Mouse (Mus musculus) hindbrain, postnatal 0 days (tissue): ENCODE data around the gene Slc37a1. TPM values are rescaled to one million over a fixed set of nuclear protein-coding genes. Genes with fewer than 3 reads are reported as not detected.

ENCODE experiments used
- ATAC-seq: fragments of 200-750 bp; cut with Nextera tagmentation; 2 replicates; pipeline ENCODE4 v1.8.0; 2017; ENCODE audit warnings: mild to moderate bottlenecking, moderate TSS enrichment, moderate library complexity
- DNase-seq: peaks from one replicate; pipeline ENCODE4 v3.0.0-alpha.2; 2015; ENCODE audit warnings: low spot score
- H3K27ac ChIP-seq: fragments of 300-500 bp; sonication (generic); 2 replicates; pipeline ENCODE4 v1.5.1; 2014; ENCODE audit warnings: mild to moderate bottlenecking
- H3K27me3 ChIP-seq: fragments of 300-500 bp; sonication (generic); 2 replicates; pipeline ENCODE4 v1.6.1; 2014; ENCODE audit warnings: low read length, mixed read lengths; ENCODE audit not compliant: insufficient read depth
- H3K36me3 ChIP-seq: fragments of 300-500 bp; sonication (generic); 2 replicates; pipeline ENCODE4 v1.6.1; 2014; ENCODE audit warnings: low read length, mixed read lengths; ENCODE audit not compliant: insufficient read depth
- H3K4me1 ChIP-seq: fragments of 300-500 bp; sonication (generic); 2 replicates; pipeline ENCODE4 v1.6.1; 2014; ENCODE audit warnings: antibody characterized with exemption, low read length, mixed read lengths; ENCODE audit not compliant: insufficient read depth
- H3K4me2 ChIP-seq: fragments of 300-500 bp; sonication (generic); 2 replicates; pipeline ENCODE4 v1.6.1; 2014; ENCODE audit warnings: low read depth, mild to moderate bottlenecking, low read length, moderate library complexity, mixed read lengths
- H3K4me3 ChIP-seq: fragments of 300-500 bp; sonication (generic); 2 replicates; pipeline ENCODE4 v1.5.1; 2014; ENCODE audit warnings: low read length
- H3K9ac ChIP-seq: fragments of 300-500 bp; sonication (generic); replicated peaks from 2 replicates; pipeline ENCODE4 v1.6.1; 2014; ENCODE audit warnings: mild to moderate bottlenecking, low read length, moderate library complexity, mixed read lengths
- H3K9me3 ChIP-seq: fragments of 300-500 bp; sonication (generic); 2 replicates; pipeline ENCODE4 v1.6.1; 2016; ENCODE audit warnings: low read length, mixed read lengths
- CTCF ChIP-seq: IDR thresholded peaks from 2 replicates; pipeline ENCODE4 v1.5.1; 2016; ENCODE audit warnings: antibody characterized with exemption, control low read depth, low read depth
- WGBS: fragments of 180-500 bp; shearing (Covaris S2); extraction: QIAGEN DNeasy Blood & Tissue Kit; methylation state at CpG from one replicate; pipeline ENCODE4 v1.1.7; 2014; 5-methylcytosine and 5-hydroxymethylcytosine counted together
- polyA plus RNA-seq: library from polyadenylated mRNA; unstranded; fragments of >200 nt; fragmentation: Nextera tagmentation; extraction: Ambion mirVana; gene quantifications from 2 replicates; pipeline ENCODE4 v1.2.1, GENCODE M21; 2015
- total RNA-seq: library from RNA; depleted of rRNA; stranded (reverse); fragments of >200 nt; gene quantifications from 2 replicates; pipeline ENCODE4 v1.2.3, GENCODE M21; 2014

Slc37a1 gene
- total and polyA plus RNA-seq, 2 experiments from 2014 or later, result 5.7 to 10.7 TPM

GRCm38 (mm10) chr17:31315046-31315792, 28.6 kb downstream of the Slc37a1 start:
- 16% methylated on average over 13 of the region's 13 CpGs for WGBS

GRCm38 (mm10) chr17:31315993-31316392, 29.4 kb downstream of the Slc37a1 start:
- Histone ChIP-seq H3K27me3 (no peaks in the 10 kb centered on the region), H3K36me3 (no peaks in the 10 kb centered on the region), H3K9me3 (no peaks in the 10 kb centered on the region), H3K4me1 (peaks cover 8% of the 10 kb centered on the region; the same call in 1 of the 2 replicates), H3K4me2 (no peak overlapping the region), H3K27ac (no peak overlapping the region), H3K4me3 (no peak overlapping the region), H3K9ac (no peak overlapping the region)
- 70% methylated on average over 6 of the region's 6 CpGs for WGBS
- no peak for DNase-seq
- TF ChIP-seq CTCF, result no peak
- ATAC-seq, result no peak

More at GRCm38 (mm10) chr17:31315046-31315792, 28.6 kb downstream of the Slc37a1 start:
- Histone ChIP-seq H3K9me3 (no peaks in the 10 kb centered on the region), H3K27me3 (no peaks in the 10 kb centered on the region), H3K4me1 (peaks cover 8% of the 10 kb centered on the region; the same call in 1 of the 2 replicates), H3K27ac (peak overlapping the region; percentile 48; the same call in 1 of the 2 replicates), H3K36me3 (no peaks in the 10 kb centered on the region), H3K4me2 (no peak overlapping the region), H3K9ac (0 out of 2 replicates have a peak overlapping the region, but pooled peaks have one; percentile 9), H3K4me3 (no peak overlapping the region)
- peak; percentile 54 for DNase-seq
- no peak for TF ChIP-seq CTCF
- ATAC-seq, result peak; percentile 61; the same call in 1 of the 2 replicates

DNA sequence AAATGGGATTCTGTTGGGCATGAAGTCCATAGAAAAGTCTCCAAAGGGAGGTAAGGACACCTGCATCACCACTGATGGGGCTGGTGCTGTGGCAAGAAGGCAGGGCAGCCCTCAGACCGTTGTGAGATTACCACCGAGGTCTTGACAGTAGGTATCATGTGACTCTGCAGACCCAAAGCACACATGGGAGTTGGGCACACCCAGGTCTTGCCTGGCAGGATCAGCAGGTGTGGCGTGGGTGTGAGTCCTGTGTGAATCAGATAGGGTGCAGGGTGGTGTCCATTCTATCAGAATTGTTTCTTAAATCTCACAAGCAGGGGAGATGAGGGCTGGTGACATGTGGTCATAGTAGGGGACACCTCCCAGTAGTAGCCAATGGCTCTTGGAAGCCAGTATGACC, 30.4 kb downstream of the Slc37a1 start:
- WGBS, result 94% methylated on average over 3 of the region's 3 CpGs

GRCm38 (mm10) chr17:31317521-31318272, 31.1 kb downstream of the Slc37a1 start:
- WGBS, result 43% methylated on average over 22 of the region's 22 CpGs
- H3K9me3 ChIP-seq, result no peaks in the 10 kb centered on the region
- H3K4me2 ChIP-seq, result no peak overlapping the region
- H3K27ac ChIP-seq, result no peak overlapping the region
- H3K4me3 ChIP-seq, result no peak overlapping the region
- peak; percentile 48 for TF ChIP-seq CTCF
- H3K27me3 ChIP-seq, result no peaks in the 10 kb centered on the region
- no peak for DNase-seq
- H3K36me3 ChIP-seq, result no peaks in the 10 kb centered on the region
- no peak overlapping the region for H3K9ac ChIP-seq
- peaks cover 8% of the 10 kb centered on the region; the same call in 1 of the 2 replicates for H3K4me1 ChIP-seq
- ATAC-seq, result no peak

More for the DNA sequence above, 30.4 kb downstream of the Slc37a1 start:
- Histone ChIP-seq H3K36me3 (no peaks in the 10 kb centered on the region), H3K27me3 (no peaks in the 10 kb centered on the region), H3K9me3 (no peaks in the 10 kb centered on the region), H3K4me2 (no peak overlapping the region), H3K4me3 (no peak overlapping the region), H3K4me1 (peaks cover 8% of the 10 kb centered on the region; the same call in 1 of the 2 replicates), H3K27ac (no peak overlapping the region), H3K9ac (no peak overlapping the region)
- DNase-seq (no peak), ATAC-seq (no peak)
- no peak for TF ChIP-seq CTCF

- Histone ChIP-seq H3K4me3 (no peak overlapping the region), H3K27ac (no peak overlapping the region), H3K9ac (no peak overlapping the region), H3K4me1 (peaks cover 8% of the 10 kb centered on the region; the same call in 1 of the 2 replicates), H3K27me3 (no peaks in the 10 kb centered on the region), H3K4me2 (no peak overlapping the region), H3K36me3 (no peaks in the 10 kb centered on the region), H3K9me3 (no peaks in the 10 kb centered on the region)
- no peak for ATAC-seq
- 93% methylated on average over 19 of the region's 19 CpGs for WGBS
- no peak for DNase-seq
- TF ChIP-seq CTCF, result no peak
Observed at GRCm38 (mm10) chr17:31318906-31319767, 32.5 kb downstream of the Slc37a1 start.

DNA sequence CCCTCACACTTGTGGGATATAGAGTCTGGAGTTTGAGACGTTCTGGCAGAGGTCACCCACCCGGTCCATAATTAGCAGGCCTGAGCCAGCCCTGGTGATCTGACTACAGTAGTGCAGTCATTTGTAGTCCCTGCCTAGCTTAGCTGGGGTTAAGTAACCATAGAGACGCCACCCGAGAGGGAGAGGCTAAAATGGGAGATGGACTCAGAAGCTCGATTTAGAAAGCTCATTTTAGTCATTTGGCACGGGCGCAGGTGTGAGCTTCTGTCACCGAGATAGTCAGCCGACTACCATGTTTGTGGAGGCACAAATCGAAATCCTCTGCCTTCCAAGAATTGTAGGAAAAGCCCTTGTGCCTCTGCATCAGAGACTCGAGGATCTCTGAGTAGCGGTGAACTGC, 34.8 kb downstream of the Slc37a1 start:
- H3K4me2 ChIP-seq, result no peak overlapping the region
- no peaks in the 10 kb centered on the region for H3K9me3 ChIP-seq
- no peaks in the 10 kb centered on the region for H3K4me1 ChIP-seq
- H3K9ac ChIP-seq, result no peak overlapping the region
- DNase-seq (no peak), ATAC-seq (0 out of 2 replicates have a peak, but pooled peaks have one; percentile 10)
- H3K36me3 ChIP-seq, result no peaks in the 10 kb centered on the region
- 65% methylated on average over 12 of the region's 12 CpGs for WGBS
- H3K27ac ChIP-seq, result no peak overlapping the region
- no peak for TF ChIP-seq CTCF
- H3K27me3 ChIP-seq, result no peaks in the 10 kb centered on the region
- no peak overlapping the region for H3K4me3 ChIP-seq
